Mouse (Mus musculus) embryo, embryonic 11 days (tissue): ENCODE data around the gene Dock4.

Source experiments
- DNase-seq: peaks from one replicate; pipeline ENCODE4 v3.0.0-alpha.2; 2015

The Dock4 gene

DNA sequence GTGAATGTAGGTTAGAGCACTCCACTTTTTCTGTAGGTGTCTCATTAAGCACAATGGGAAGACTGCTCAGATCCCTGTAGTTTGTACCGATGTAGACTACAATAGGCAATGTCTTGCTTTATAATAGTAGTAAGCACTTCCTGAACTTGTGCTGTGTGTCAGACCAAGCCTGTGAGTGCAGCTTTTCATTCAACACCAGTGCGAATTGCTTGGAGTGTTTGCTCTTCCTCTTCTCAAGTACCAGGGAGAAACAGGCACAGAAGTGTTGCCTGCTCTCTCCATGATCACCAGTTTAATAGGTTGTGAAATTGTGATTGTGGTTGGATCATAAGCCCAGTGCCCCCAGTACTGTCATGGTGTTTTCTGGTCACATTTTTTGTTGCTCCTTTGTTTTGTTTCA lies 18.1 kb downstream of the Dock4 start:
- no peak for DNase-seq

DNA sequence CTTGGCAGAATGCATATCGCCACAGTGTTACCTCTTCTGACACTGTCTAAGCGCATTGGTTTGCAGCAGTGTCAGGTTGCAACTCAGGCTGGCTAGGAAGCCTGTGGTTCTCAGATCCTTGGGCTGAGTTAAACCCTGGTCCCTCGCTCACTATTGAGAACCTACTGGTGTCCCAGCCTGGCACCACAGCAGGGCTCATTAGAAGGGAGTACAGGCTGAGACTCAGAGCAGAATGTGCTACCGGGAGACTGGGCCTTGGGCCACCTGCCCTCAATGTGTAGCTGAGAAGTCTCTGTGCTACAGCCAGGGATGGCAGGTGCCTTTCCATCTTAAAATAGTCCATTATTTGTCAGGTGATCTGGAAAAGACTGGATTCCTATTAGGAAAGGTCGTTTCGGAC lies 18.5 kb downstream of the Dock4 start:
- DNase-seq: no peak

- DNase-seq: no peak
These were observed 22.5 kb downstream of the Dock4 start for GRCm38 (mm10) chr12:40468235-40468634.

GRCm38 (mm10) chr12:40469009-40469408 lies 23.3 kb downstream of the Dock4 start:
- DNase-seq: no peak

- DNase-seq: peak; percentile 51
These were observed 26.1 kb downstream of the Dock4 start for GRCm38 (mm10) chr12:40471649-40472399.

GRCm38 (mm10) chr12:40473709-40474108 lies 28.0 kb downstream of the Dock4 start:
- no peak for DNase-seq

GRCm38 (mm10) chr12:40477621-40478452 lies 32.1 kb downstream of the Dock4 start:
- peak; percentile 76 for DNase-seq

DNA sequence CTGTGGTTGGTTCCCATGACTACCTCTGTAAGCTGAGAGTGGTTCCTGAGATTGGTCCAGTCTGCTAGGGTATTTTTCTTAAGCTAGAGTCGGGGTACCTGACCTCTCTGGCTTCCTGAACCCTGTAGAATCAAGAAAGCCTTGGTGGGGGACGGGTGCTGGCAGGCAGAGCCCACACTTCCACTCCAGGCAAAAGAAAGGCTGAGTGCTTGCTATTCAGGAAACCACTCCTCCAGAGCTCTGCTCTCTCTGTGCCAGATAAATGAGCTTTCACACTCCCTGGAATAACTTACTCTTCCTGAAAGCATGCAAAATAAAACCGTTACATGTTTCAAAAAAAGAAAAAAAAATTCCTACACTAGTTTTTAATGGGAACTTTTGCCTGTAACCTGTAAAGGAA lies 38.5 kb downstream of the Dock4 start:
- no peak for DNase-seq

DNA sequence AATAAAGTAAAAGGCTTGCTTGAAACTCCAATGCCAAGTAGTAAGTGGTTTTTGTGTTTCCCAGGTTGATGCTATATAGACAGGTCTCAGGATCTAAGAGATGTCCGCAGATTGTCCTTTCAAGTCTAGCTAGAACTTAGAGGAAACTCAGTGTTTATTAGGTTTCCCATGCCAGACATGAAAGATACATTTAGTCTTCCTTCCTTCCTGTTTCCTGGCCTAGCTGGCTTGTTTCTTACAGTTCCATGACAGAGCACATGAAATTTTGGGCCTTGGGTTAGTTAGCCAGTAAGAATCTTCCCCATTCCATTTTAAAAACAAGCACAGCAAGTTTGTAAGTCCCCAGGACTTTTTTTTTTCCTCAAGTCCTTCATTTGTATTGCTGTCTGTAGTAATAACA lies 39.5 kb downstream of the Dock4 start:
- no peak for DNase-seq

DNA sequence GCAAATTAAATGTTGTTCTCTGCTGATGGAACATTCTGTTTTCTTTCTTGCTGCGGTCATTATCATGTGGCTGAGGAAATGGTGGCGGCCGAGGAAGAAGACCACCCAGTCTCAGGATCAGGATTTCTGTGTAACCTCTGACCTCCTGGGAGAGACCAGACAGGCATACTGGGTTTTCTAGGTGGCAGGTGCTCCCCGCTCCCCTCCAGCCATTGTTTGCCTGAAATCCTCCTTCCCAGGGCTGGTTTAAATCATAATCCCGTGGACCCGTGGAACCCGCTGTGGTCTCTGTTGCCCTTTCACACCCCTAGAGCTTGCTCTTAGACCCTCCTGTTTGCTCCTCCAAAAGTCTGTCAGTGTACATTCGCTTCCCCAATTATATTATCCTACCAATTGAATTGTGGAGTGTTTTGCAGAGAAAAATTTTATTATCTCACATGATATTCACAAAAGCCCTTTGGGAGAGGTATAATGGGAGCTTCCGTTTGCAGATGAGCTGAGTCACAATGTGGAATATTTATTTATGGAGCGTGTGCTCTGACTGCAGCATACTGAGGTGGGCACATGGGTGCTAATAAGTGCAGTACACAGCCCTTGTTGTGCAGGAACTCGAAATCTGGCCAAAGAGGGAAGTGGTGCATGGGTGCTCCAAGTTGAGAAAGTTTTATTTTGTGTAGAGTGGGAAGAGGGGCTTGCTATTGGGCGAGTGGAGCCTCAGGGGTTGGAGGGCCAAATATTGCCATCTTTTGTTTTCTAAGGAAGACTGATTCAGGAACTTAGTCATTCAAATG lies 40.5 kb downstream of the Dock4 start:
- no peak for DNase-seq

DNA sequence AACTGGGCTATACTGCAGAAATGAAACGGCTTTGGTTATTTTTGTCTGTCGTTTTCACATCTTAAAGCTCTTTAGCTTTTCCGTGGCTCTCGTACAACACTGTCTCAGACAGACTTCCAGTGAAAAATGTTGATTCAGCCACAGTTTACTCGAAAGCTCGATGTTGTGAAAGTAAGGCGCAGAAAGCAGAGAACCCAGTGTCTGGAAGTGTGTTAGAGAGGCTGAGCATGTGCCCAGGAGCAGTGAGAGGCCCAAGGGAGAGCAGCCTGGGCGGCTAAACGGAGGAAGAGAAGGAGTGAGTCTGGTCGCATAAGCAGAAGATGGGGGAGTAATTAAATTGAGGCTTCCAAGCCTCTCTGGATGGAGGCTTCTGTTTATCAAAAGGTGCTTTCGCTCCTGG lies 50.6 kb downstream of the Dock4 start:
- no peak for DNase-seq

GRCm38 (mm10) chr12:40497806-40498205 lies 52.1 kb downstream of the Dock4 start:
- DNase-seq: no peak

GRCm38 (mm10) chr12:40498250-40498671 lies 52.5 kb downstream of the Dock4 start:
- DNase-seq: no peak

GRCm38 (mm10) chr12:40498928-40499626 lies 53.3 kb downstream of the Dock4 start:
- DNase-seq: no peak

DNA sequence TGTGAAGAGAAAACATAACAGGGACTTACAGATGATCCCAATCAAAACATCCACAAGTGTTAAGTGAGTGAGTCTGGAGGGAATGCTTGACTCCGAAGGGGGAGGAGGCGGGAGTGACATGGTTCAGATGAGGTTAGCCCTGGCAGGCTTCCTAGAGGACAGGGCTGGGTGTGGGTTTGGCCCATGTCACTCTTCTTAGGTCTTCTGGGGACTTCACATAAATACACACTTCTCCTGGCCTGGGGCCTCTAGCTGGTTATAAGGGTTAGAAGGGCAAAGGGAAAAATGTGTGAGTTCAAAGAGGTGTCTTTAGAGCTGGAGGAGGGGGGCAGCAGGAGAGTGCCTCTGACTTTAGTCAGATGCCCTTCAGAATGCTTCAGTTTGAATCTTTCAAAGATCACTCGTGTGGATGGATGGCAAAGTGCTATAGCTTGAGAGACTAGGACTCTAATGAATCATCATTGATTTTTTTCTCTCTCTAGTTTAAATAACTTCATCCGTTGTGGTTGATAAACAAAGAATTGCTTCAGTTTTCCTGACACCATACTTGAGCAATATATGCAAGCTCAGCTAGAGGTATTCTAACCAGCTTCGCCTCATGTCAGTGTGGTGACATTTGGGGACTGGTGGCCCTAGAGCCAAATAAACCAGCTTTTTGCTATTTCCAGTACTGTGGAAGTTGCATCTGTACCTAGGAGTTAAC lies 54.0 kb downstream of the Dock4 start:
- DNase-seq: no peak

- no peak for DNase-seq
These were observed 55.4 kb downstream of the Dock4 start for GRCm38 (mm10) chr12:40501141-40501540.

DNA sequence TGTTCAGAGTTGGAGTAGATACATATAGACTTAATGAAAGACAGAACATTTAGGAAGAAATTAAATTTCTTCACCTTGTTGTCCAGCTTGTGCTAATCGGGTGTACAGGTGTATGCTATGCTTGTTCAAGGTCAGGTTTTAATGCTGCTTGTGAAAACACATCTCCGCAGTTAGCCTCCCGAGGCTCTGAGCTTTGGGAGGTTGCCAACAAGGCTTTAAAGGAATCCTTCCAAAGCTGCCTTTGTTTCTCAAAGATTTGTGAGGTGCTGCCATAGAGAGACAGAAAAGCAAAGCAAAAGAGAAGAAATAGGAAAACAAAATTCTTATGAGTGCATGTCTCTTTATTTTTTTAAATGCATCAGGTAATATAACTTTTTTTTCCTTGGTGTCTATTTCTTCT lies 57.8 kb downstream of the Dock4 start:
- no peak for DNase-seq

GRCm38 (mm10) chr12:40504687-40505086 lies 58.9 kb downstream of the Dock4 start:
- no peak for DNase-seq

- peak; percentile 41 for DNase-seq
These were observed 62.2 kb downstream of the Dock4 start for GRCm38 (mm10) chr12:40507823-40508390.

GRCm38 (mm10) chr12:40508416-40508815 lies 62.7 kb downstream of the Dock4 start:
- DNase-seq: no peak

DNA sequence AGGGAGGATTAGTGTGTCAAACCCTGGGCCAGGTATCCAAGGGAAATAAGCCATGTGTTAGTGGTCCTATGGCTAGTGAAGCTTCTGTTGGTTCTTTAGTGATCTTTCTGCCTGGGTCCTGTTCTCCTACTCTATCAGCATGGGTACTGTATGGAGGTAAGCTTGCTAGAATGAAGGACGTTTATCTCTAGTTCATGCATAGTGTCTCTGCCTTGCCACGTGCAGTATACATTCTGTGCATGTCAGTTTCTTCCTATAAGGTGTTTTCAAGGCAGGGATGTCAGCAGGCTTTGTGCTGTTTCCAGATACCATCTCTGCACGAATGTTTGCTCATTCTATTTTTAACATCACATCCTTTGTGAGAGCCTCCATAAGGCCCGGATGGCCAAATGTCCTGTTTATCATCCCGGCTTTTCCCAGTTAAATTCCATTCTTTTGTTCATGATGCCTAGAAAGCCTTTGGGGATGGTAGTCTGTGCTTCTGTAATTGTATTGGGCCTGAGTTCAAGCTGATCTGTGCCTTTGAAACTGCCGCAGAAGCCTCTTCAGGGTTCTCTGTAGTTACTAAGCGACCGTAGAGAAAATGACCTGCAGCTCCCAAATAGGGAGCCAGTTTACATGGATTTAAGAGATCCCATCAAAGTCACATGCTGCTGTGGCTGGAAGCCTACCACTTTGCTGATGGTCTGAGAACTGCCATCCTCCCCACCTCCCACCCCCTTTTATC lies 66.1 kb downstream of the Dock4 start:
- no peak for DNase-seq
